Mouse (Mus musculus): ENCODE measurements around the gene Cd164. TPM values are rescaled to one million over a fixed set of nuclear protein-coding genes. Genes with fewer than 3 reads are reported as not detected.

Gene Cd164
- 49.9 and 78.2 TPM in 2 replicates for polyA plus RNA-seq (2015; fragmentation: Nextera tagmentation; extraction: Ambion mirVana)

DNA sequence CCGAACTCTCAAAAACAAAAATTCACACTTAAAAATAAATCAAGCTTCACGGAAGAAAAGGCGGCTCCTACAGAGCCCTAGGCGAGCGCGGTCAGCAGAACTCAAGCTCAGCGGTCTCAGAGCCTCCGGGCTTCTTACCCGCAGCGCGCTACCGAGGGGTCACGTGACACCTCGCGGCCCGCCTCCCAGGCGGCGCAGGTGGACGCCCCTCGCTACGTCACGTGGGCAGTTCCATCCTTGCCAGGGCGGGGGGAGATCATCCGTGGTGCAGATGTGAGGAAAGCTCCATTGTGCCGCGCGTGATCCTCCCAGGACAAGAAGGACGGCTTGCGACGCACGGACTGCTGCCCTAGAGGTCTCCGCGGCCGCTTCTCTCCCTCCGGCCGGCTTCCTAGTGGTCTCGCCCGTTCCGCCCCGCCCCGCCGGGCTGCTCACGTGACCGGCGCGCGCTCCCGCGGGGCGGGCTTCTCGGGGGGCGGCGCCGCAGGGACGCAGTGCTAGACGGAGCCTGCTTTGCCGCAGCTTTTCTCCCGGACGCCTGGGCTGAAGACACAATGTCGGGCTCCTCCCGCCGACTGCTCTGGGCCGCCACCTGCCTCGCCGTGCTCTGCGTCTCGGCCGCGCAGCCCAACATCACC is at the start of gene Cd164:
TSS of gene Cd164 (plus strand) at position 434 of the 638 bp plus-strand sequence.
- Histone ChIP-seq H3K9me3 (replicated peaks) (no peaks in the 10 kb centered on the region), H3K36me3 (no peaks in the 10 kb centered on the region), H3K27me3 (replicated peaks) (no peaks in the 10 kb centered on the region), H3K4me2 (peak within 1 kb of the TSS; percentile 74), H3K4me3 (replicated peaks) (peak within 1 kb of the TSS; percentile 79), H3K4me1 (peaks cover 27% of the 10 kb centered on the region), H3K27ac (replicated peaks) (peak within 1 kb of the TSS; percentile 99), H3K9ac (replicated peaks) (peak within 1 kb of the TSS; percentile 79)
- ATAC-seq (ENCODE audit: low FRiP score): peak; percentile 94
- under 1% methylated on average over 66 of the region's 69 CpGs for WGBS

DNA sequence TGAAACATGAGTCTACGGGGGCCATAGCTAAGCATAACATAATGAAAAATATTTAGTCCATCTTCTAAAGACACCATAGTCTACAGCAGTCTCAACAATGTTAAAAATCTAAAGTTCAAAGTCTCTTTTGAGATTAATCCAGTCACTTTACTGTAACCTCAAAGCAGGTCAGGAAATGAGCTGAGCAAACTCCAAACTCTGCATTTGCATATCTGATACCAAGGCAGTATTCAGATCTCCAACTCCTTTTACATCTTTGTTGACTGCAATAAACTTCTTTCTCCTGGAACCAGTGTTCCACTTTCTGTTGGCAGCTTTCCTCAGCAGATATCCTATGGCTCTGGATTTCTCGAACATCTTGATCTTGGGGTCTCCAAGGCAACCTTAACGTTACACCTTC is 48.5 kb upstream of the Cd164 start:
- ATAC-seq (ENCODE audit: low FRiP score): no peak
- 92% methylated on average over 3 of the region's 3 CpGs for WGBS
- H3K4me3 ChIP-seq (replicated peaks): no peak overlapping the region
- no peaks in the 10 kb centered on the region for H3K27me3 ChIP-seq (replicated peaks)
- 0 out of 2 replicates have a peak, but pooled peaks cover 1% of the 10 kb centered on the region for H3K36me3 ChIP-seq
- H3K4me1 ChIP-seq: peaks cover 9% of the 10 kb centered on the region; the same call in 1 of the 2 replicates
- no peaks in the 10 kb centered on the region for H3K9me3 ChIP-seq (replicated peaks)
- no peak overlapping the region for H3K9ac ChIP-seq (replicated peaks)
- H3K27ac ChIP-seq (replicated peaks): no peak overlapping the region
- no peak overlapping the region for H3K4me2 ChIP-seq

- no peak overlapping the region for H3K4me2 ChIP-seq
- no peak overlapping the region for H3K27ac ChIP-seq (replicated peaks)
- H3K9ac ChIP-seq (replicated peaks): no peak overlapping the region
- H3K27me3 ChIP-seq (replicated peaks): no peaks in the 10 kb centered on the region
- peaks cover 28% of the 10 kb centered on the region for H3K4me1 ChIP-seq
- no peak overlapping the region for H3K4me3 ChIP-seq (replicated peaks)
- H3K9me3 ChIP-seq (replicated peaks): no peaks in the 10 kb centered on the region
- no peak for ATAC-seq (ENCODE audit: low FRiP score)
- H3K36me3 ChIP-seq: no peaks in the 10 kb centered on the region
Observed at GRCm38 (mm10) chr10:41472534-41472933, 46.7 kb upstream of the Cd164 start.

DNA sequence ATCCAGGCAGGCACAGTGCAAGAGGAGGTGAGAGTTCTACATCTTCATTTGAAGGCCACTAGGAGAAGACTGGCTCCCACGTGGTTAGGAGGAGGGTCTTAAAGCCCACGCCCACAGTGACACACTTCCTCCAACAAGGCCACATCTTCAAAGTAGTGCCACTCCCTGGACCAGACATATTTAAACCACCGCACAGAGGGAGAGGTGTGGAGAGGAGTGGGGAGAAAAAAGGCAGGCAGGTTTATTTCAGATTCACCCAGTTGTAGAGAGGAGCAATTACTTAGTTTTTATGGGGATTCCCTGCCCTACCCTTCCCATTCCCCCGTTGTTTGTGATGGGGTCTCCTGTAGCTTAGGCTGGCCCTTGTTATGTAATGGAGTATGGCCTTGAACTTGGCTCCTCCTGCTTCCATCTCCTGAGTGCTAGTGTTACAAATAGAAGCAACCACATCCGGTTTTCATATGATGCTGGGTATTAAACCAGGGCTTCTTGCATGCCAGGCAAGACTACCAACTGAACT is 46.2 kb upstream of the Cd164 start:
- Histone ChIP-seq H3K4me1 (peaks cover 33% of the 10 kb centered on the region), H3K4me3 (replicated peaks) (no peak overlapping the region), H3K36me3 (no peaks in the 10 kb centered on the region), H3K27ac (replicated peaks) (no peak overlapping the region), H3K9ac (replicated peaks) (no peak overlapping the region), H3K9me3 (replicated peaks) (no peaks in the 10 kb centered on the region), H3K27me3 (replicated peaks) (no peaks in the 10 kb centered on the region), H3K4me2 (no peak overlapping the region)
- ATAC-seq (ENCODE audit: low FRiP score): no peak
- 74% methylated on average over 5 of the region's 5 CpGs for WGBS

GRCm38 (mm10) chr10:41473782-41474468 is 45.3 kb upstream of the Cd164 start:
- H3K4me3 ChIP-seq (replicated peaks): no peak overlapping the region
- ATAC-seq (ENCODE audit: low FRiP score): no peak
- H3K4me2 ChIP-seq: no peak overlapping the region
- no peaks in the 10 kb centered on the region for H3K27me3 ChIP-seq (replicated peaks)
- WGBS: 86% methylated on average over 6 of the region's 6 CpGs
- H3K4me1 ChIP-seq: peaks cover 37% of the 10 kb centered on the region
- no peaks in the 10 kb centered on the region for H3K9me3 ChIP-seq (replicated peaks)
- H3K36me3 ChIP-seq: no peaks in the 10 kb centered on the region
- no peak overlapping the region for H3K9ac ChIP-seq (replicated peaks)
- H3K27ac ChIP-seq (replicated peaks): no peak overlapping the region

DNA sequence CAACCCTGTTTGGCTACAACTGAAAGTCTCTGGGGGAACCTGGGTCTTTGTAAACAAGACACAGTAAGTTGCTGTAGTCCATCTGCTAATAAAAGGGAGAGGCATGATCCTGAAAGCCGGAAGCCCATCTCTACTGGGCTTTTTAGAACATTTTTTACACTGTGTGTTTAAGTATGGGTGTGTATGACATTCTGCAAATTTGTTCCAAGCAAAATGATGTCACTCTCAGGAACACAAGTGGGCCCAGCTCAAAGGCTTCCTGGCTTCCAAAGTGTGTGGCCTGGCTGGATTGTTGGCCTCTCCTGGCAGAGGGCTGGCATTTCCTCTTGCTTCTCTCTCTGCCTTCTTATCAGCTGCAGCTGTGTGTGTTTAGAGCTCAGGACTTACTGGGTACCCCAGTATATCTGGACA is 44.2 kb upstream of the Cd164 start:
- Histone ChIP-seq H3K27me3 (replicated peaks) (no peaks in the 10 kb centered on the region), H3K9ac (replicated peaks) (no peak overlapping the region), H3K4me2 (no peak overlapping the region), H3K36me3 (no peaks in the 10 kb centered on the region; the same call in 1 of the 2 replicates), H3K27ac (replicated peaks) (peak overlapping the region; percentile 15; the same call in 1 of the 2 replicates), H3K9me3 (replicated peaks) (no peaks in the 10 kb centered on the region), H3K4me1 (peaks cover 37% of the 10 kb centered on the region), H3K4me3 (replicated peaks) (no peak overlapping the region)
- ATAC-seq (ENCODE audit: low FRiP score): no peak
- WGBS: 76% methylated on average over 1 of the region's 1 CpGs

DNA sequence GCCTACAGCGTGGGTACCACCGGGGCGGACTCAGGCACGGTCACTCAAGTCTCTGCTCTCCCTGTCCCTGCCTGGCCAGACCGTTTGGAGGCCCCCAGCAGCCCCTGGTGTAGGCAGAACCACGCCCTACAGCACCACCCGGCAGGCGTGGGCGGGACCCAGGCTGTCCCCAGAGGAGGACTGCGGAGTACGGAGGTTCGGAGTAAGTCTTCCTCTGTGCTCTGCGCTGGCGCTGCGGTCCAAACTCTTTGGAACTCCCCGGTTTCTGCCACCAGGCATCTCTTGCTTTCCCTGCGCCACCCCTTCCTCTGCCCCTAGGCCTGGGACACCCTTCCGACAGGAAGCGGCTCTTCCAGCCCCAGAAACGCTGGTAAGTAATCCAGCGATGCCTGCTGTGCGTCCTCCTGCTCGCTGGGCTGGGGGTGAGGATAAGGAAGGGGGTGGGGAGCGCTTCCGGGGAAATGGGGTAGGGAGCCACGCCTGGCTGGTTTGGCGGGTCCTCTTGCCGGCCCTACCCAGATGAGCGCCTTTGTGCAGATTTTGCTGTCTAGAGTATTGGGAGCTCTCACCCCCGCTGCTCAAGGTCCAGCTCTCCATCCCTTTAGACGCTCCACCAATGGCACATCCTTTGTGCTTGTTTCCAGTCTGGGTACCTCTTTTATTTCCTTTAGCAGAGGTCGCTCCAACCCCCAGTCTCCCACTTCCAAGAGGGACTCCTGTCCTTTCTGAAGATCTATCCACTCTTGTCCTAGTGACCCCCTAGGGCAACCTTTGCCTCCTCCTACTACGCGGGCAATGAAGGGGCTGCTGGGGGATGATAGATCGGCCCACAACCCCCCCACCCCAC is 42.8 kb upstream of the Cd164 start, which contains the start of gene Mical1:
TSS of gene Mical1 (plus strand) at position 144 of the 847 bp plus-strand sequence.
- Histone ChIP-seq H3K27me3 (replicated peaks) (no peaks in the 10 kb centered on the region), H3K4me3 (replicated peaks) (peak within 1 kb of the TSS; percentile 55), H3K27ac (replicated peaks) (peak within 1 kb of the TSS; percentile 82), H3K36me3 (no peaks in the 10 kb centered on the region; the same call in 1 of the 2 replicates), H3K4me1 (peaks cover 41% of the 10 kb centered on the region), H3K9ac (replicated peaks) (peak within 1 kb of the TSS; percentile 58), H3K9me3 (replicated peaks) (no peaks in the 10 kb centered on the region), H3K4me2 (peak within 1 kb of the TSS; percentile 95)
- ATAC-seq (ENCODE audit: low FRiP score): peak; percentile 63
- WGBS: under 1% methylated on average over 35 of the region's 35 CpGs

GRCm38 (mm10) chr10:41477018-41477277 is 42.3 kb upstream of the Cd164 start:
- peak overlapping the region; percentile 55 for H3K4me3 ChIP-seq (replicated peaks)
- no peaks in the 10 kb centered on the region for H3K27me3 ChIP-seq (replicated peaks)
- peaks cover 41% of the 10 kb centered on the region for H3K4me1 ChIP-seq
- peak overlapping the region; percentile 58 for H3K9ac ChIP-seq (replicated peaks)
- under 1% methylated on average over 9 of the region's 9 CpGs for WGBS
- peak overlapping the region; percentile 95 for H3K4me2 ChIP-seq
- H3K27ac ChIP-seq (replicated peaks): peak overlapping the region; percentile 82
- peak; percentile 45; the same call in 1 of the 2 replicates for ATAC-seq (ENCODE audit: low FRiP score)
- H3K9me3 ChIP-seq (replicated peaks): no peaks in the 10 kb centered on the region
- no peaks in the 10 kb centered on the region; the same call in 1 of the 2 replicates for H3K36me3 ChIP-seq

GRCm38 (mm10) chr10:41477278-41478181 is 41.7 kb upstream of the Cd164 start:
- ATAC-seq (ENCODE audit: low FRiP score): peak; percentile 75
- peak overlapping the region; percentile 55 for H3K4me3 ChIP-seq (replicated peaks)
- no peaks in the 10 kb centered on the region; the same call in 1 of the 2 replicates for H3K36me3 ChIP-seq
- H3K27ac ChIP-seq (replicated peaks): peak overlapping the region; percentile 82
- H3K9me3 ChIP-seq (replicated peaks): no peaks in the 10 kb centered on the region
- 3% methylated on average over 20 of the region's 20 CpGs for WGBS
- H3K27me3 ChIP-seq (replicated peaks): no peaks in the 10 kb centered on the region
- peak overlapping the region; percentile 95 for H3K4me2 ChIP-seq
- peak overlapping the region; percentile 58 for H3K9ac ChIP-seq (replicated peaks)
- H3K4me1 ChIP-seq: peaks cover 41% of the 10 kb centered on the region

- 87% methylated on average over 3 of the region's 3 CpGs for WGBS
- H3K27ac ChIP-seq (replicated peaks): no peak overlapping the region
- no peak overlapping the region for H3K4me2 ChIP-seq
- no peak overlapping the region for H3K9ac ChIP-seq (replicated peaks)
- H3K9me3 ChIP-seq (replicated peaks): no peaks in the 10 kb centered on the region
- no peak for ATAC-seq (ENCODE audit: low FRiP score)
- H3K36me3 ChIP-seq: peaks cover 4% of the 10 kb centered on the region
- no peaks in the 10 kb centered on the region for H3K27me3 ChIP-seq (replicated peaks)
- H3K4me3 ChIP-seq (replicated peaks): no peak overlapping the region
- H3K4me1 ChIP-seq: peaks cover 37% of the 10 kb centered on the region
Observed at GRCm38 (mm10) chr10:41479961-41480360, 39.3 kb upstream of the Cd164 start.

All from neural tube, embryonic 15.5 days (tissue).